Mouse (Mus musculus) cerebellum, adult 2 months (tissue): ENCODE measurements at regions not wholly inside any gene's neighbourhood (a gene's known extent, or its start where the extent isn't known, plus 50 kb on each side); places are given as distances from the start of the nearest gene placed in this dataset.

ENCODE experiments used
- CTCF ChIP-seq: fragments of 200-500 bp; IDR thresholded peaks from 2 replicates; pipeline ENCODE4 v1.5.1; 2011; ENCODE audit warnings: low read depth, mild to moderate bottlenecking, control low read depth, low read length, moderate library complexity, borderline replicate concordance; ENCODE audit not compliant: insufficient read depth
- POLR2A ChIP-seq: fragments of 200-500 bp; IDR thresholded peaks from 2 replicates; pipeline ENCODE4 v1.6.1; 2011; ENCODE audit warnings: low read length, control low read depth, borderline replicate concordance; ENCODE audit not compliant: insufficient read depth

- TF ChIP-seq POLR2A (no peak), CTCF (no peak)
Measured at GRCm38 (mm10) chr12:118775463-118776064, 70.6 kb upstream of the Sp8 start.
